Mouse (Mus musculus): ENCODE results near the gene Setd1a. TPM values are rescaled to one million over a fixed set of nuclear protein-coding genes. Genes with fewer than 3 reads are reported as not detected.

Gene Setd1a
- polyA plus RNA-seq, 1 experiment from 2014 or later: 20.8 TPM

- ATAC-seq (replicated peaks; ENCODE audit: insufficient number of reproducible peaks, low FRiP score, low TSS enrichment): peak; percentile 64
- under 1% methylated on average over 40 of the region's 40 CpGs for WGBS (ENCODE audit: insufficient replicate concordance)
- H3K27ac ChIP-seq (ENCODE audit: low read depth, low read length): peak overlapping the region; percentile 86
- peaks cover 11% of the 10 kb centered on the region; the same call in 1 of the 2 replicates for H3K36me3 ChIP-seq (ENCODE audit: control insufficient read depth, insufficient read depth, low read length)
- peak overlapping the region; percentile 84 for H3K9ac ChIP-seq (ENCODE audit: low read depth, low read length)
- peak overlapping the region; percentile 87 for H3K4me2 ChIP-seq
- H3K4me1 ChIP-seq (ENCODE audit: control insufficient read depth, insufficient read depth, low read length): peaks cover 5% of the 10 kb centered on the region; the same call in 1 of the 2 replicates
- peak overlapping the region; percentile 91 for H3K4me3 ChIP-seq (ENCODE audit: low read depth, low read length)
- H3K9me3 ChIP-seq (replicated peaks; ENCODE audit: control insufficient read depth, low read length): no peaks in the 10 kb centered on the region
- no peaks in the 10 kb centered on the region for H3K27me3 ChIP-seq (ENCODE audit: control insufficient read depth, insufficient read depth, low read length)
These were observed 65.7 kb downstream of the Setd1a start for GRCm38 (mm10) chr7:127842001-127842718.

Other genes with a start within 250 kb of the Setd1a start
- gene Tmem265, start 215.3 kb upstream of the Setd1a start, polyA plus RNA-seq (2014; fragmentation: Nextera tagmentation; extraction: Ambion mirVana): 3.0 and 5.6 TPM in 2 replicates
- gene Phkg2, start 203.3 kb upstream of the Setd1a start, polyA plus RNA-seq (2014; fragmentation: Nextera tagmentation; extraction: Ambion mirVana): 41.5 and 44.9 TPM in 2 replicates
- gene Ccdc189, start 188.1 kb upstream of the Setd1a start, polyA plus RNA-seq (2014; fragmentation: Nextera tagmentation; extraction: Ambion mirVana): 8.7 and 10.0 TPM in 2 replicates
- gene Rnf40, start 187.9 kb upstream of the Setd1a start, polyA plus RNA-seq (2014; fragmentation: Nextera tagmentation; extraction: Ambion mirVana): 23.4 and 27.6 TPM in 2 replicates
- 11.2 and 12.0 TPM in 2 replicates for gene Zfp629, start 160.9 kb upstream of the Setd1a start, polyA plus RNA-seq (2014; fragmentation: Nextera tagmentation; extraction: Ambion mirVana)
- 32.5 and 34.4 TPM in 2 replicates for gene Bcl7c, start 67.7 kb upstream of the Setd1a start, polyA plus RNA-seq (2014; fragmentation: Nextera tagmentation; extraction: Ambion mirVana)
- gene Ctf1, start 63.9 kb upstream of the Setd1a start, polyA plus RNA-seq (2014; fragmentation: Nextera tagmentation; extraction: Ambion mirVana): 4.7 and 4.9 TPM in 2 replicates
- 0.32 TPM in 1 of 2 replicates, not detected in the other for gene Ctf2, start 44.5 kb upstream of the Setd1a start, polyA plus RNA-seq (2014; fragmentation: Nextera tagmentation; extraction: Ambion mirVana)
- gene Fbxl19, start 32.1 kb upstream of the Setd1a start, polyA plus RNA-seq (2014; fragmentation: Nextera tagmentation; extraction: Ambion mirVana): 2.5 and 3.3 TPM in 2 replicates
- 13.3 and 14.5 TPM in 2 replicates for gene Orai3, start 6.9 kb upstream of the Setd1a start, polyA plus RNA-seq (2014; fragmentation: Nextera tagmentation; extraction: Ambion mirVana)
- gene Gm49388, start 8.9 kb downstream of the Setd1a start, polyA plus RNA-seq (2014; fragmentation: Nextera tagmentation; extraction: Ambion mirVana): 0.46 TPM in 1 of 2 replicates, not detected in the other
- 18.1 and 23.5 TPM in 2 replicates for gene Hsd3b7, start 23.9 kb downstream of the Setd1a start, polyA plus RNA-seq (2014; fragmentation: Nextera tagmentation; extraction: Ambion mirVana)
- 20.5 and 22.8 TPM in 2 replicates for gene Stx4a, start 47.6 kb downstream of the Setd1a start, polyA plus RNA-seq (2014; fragmentation: Nextera tagmentation; extraction: Ambion mirVana)
- gene Stx1b, start 47.9 kb downstream of the Setd1a start, polyA plus RNA-seq (2014; fragmentation: Nextera tagmentation; extraction: Ambion mirVana): 1.4 and 1.8 TPM in 2 replicates
- 10.1 and 12.0 TPM in 2 replicates for gene Zfp646, start 99.6 kb downstream of the Setd1a start, polyA plus RNA-seq (2014; fragmentation: Nextera tagmentation; extraction: Ambion mirVana)
- 10.1 and 11.5 TPM in 2 replicates for gene Zfp668, start 100.2 kb downstream of the Setd1a start, polyA plus RNA-seq (2014; fragmentation: Nextera tagmentation; extraction: Ambion mirVana)
- 0.90 and 2.0 TPM in 2 replicates for gene Prss53, start 114.3 kb downstream of the Setd1a start, polyA plus RNA-seq (2014; fragmentation: Nextera tagmentation; extraction: Ambion mirVana)
- gene Gm21974, start 118.8 kb downstream of the Setd1a start, polyA plus RNA-seq (2014; fragmentation: Nextera tagmentation; extraction: Ambion mirVana): not detected in 2 replicates
- 98.7 and 101 TPM in 2 replicates for gene Vkorc1, start 118.9 kb downstream of the Setd1a start, polyA plus RNA-seq (2014; fragmentation: Nextera tagmentation; extraction: Ambion mirVana)
- gene Bckdk, start 127.4 kb downstream of the Setd1a start, polyA plus RNA-seq (2014; fragmentation: Nextera tagmentation; extraction: Ambion mirVana): 166 and 174 TPM in 2 replicates
- 30.7 and 32.6 TPM in 2 replicates for gene Kat8, start 135.8 kb downstream of the Setd1a start, polyA plus RNA-seq (2014; fragmentation: Nextera tagmentation; extraction: Ambion mirVana)
- 0.94 and 0.96 TPM in 2 replicates for gene Prss8, start 153.4 kb downstream of the Setd1a start, polyA plus RNA-seq (2014; fragmentation: Nextera tagmentation; extraction: Ambion mirVana)
- gene Prss36, start 170.1 kb downstream of the Setd1a start, polyA plus RNA-seq (2014; fragmentation: Nextera tagmentation; extraction: Ambion mirVana): 10.3 and 10.6 TPM in 2 replicates
- gene Fus, start 190.8 kb downstream of the Setd1a start, polyA plus RNA-seq (2014; fragmentation: Nextera tagmentation; extraction: Ambion mirVana): 33.2 and 40.3 TPM in 2 replicates
- gene Pycard, start 217.2 kb downstream of the Setd1a start, polyA plus RNA-seq (2014; fragmentation: Nextera tagmentation; extraction: Ambion mirVana): 35.6 and 37.8 TPM in 2 replicates
- 0.30 and 0.69 TPM in 2 replicates for gene Trim72, start 227.3 kb downstream of the Setd1a start, polyA plus RNA-seq (2014; fragmentation: Nextera tagmentation; extraction: Ambion mirVana)